Mouse (Mus musculus): ENCODE data around the gene Actn4. TPM values are rescaled to one million over a fixed set of nuclear protein-coding genes. Genes with fewer than 3 reads are reported as not detected.
"Not testable (repeated sequence)": the region's sequence is repeated elsewhere in the genome, so short reads cannot be mapped to it uniquely, and the experiment has no call there.

The Actn4 gene
- polyA plus RNA-seq, 1 experiment = 243 TPM

GRCm38 (mm10) chr7:28870901-28871664, 91.1 kb downstream of the Actn4 start:
- no peaks in the 10 kb centered on the region for H3K36me3 ChIP-seq (ENCODE audit: control insufficient read depth, insufficient read depth, low read length)
- H3K27me3 ChIP-seq (ENCODE audit: control insufficient read depth, insufficient read depth, low read length) = no peaks in the 10 kb centered on the region
- H3K4me1 ChIP-seq (replicated peaks; ENCODE audit: control insufficient read depth, insufficient read depth, low read length) = peaks cover 16% of the 10 kb centered on the region
- H3K4me3 ChIP-seq (ENCODE audit: control insufficient read depth, insufficient read depth, low read length) = no peak overlapping the region
- no peak overlapping the region for H3K27ac ChIP-seq (ENCODE audit: control insufficient read depth, insufficient read depth, low read length)
- WGBS = 91% methylated on average over 24 of the region's 24 CpGs
- no peak for DNase-seq
- TF ChIP-seq CTCF (IDR thresholded peaks at IDR 0.05; ENCODE audit: borderline replicate concordance, control insufficient read depth, extremely low read depth, insufficient read depth, low read length, poor library complexity) (no peak), POLR2A (IDR thresholded peaks at IDR 0.05; ENCODE audit: control insufficient read depth, extremely low read depth, insufficient read depth, low read length, poor library complexity) (no peak)

- 19% methylated on average over 23 of the region's 23 CpGs for WGBS
- Histone ChIP-seq H3K4me1 (replicated peaks; ENCODE audit: control insufficient read depth, insufficient read depth, low read length) (peaks cover 37% of the 10 kb centered on the region), H3K4me3 (ENCODE audit: control insufficient read depth, insufficient read depth, low read length) (peak overlapping the region; percentile 13; the same call in 1 of the 2 replicates)
- H3K36me3 ChIP-seq (ENCODE audit: control insufficient read depth, insufficient read depth, low read length); H3K27ac ChIP-seq (ENCODE audit: control insufficient read depth, insufficient read depth, low read length); H3K27me3 ChIP-seq (ENCODE audit: control insufficient read depth, insufficient read depth, low read length): not testable (repeated sequence)
- DNase-seq = peak; percentile 80
- TF ChIP-seq CTCF (IDR thresholded peaks at IDR 0.05; ENCODE audit: borderline replicate concordance, control insufficient read depth, extremely low read depth, insufficient read depth, low read length, poor library complexity) = peak; percentile 99
Observed at GRCm38 (mm10) chr7:28867508-28868340, 94.4 kb downstream of the Actn4 start.

GRCm38 (mm10) chr7:28866769-28867507, 95.2 kb downstream of the Actn4 start:
- no peaks in the 10 kb centered on the region for H3K27me3 ChIP-seq (ENCODE audit: control insufficient read depth, insufficient read depth, low read length)
- no peak for DNase-seq
- H3K27ac ChIP-seq (ENCODE audit: control insufficient read depth, insufficient read depth, low read length) = peak overlapping the region; percentile 89
- TF ChIP-seq CTCF (IDR thresholded peaks at IDR 0.05; ENCODE audit: borderline replicate concordance, control insufficient read depth, extremely low read depth, insufficient read depth, low read length, poor library complexity) (no peak), POLR2A (IDR thresholded peaks at IDR 0.05; ENCODE audit: control insufficient read depth, extremely low read depth, insufficient read depth, low read length, poor library complexity) (no peak)
- H3K4me1 ChIP-seq (replicated peaks; ENCODE audit: control insufficient read depth, insufficient read depth, low read length) = peaks cover 37% of the 10 kb centered on the region
- 95% methylated on average over 28 of the region's 28 CpGs for WGBS
- H3K36me3 ChIP-seq (ENCODE audit: control insufficient read depth, insufficient read depth, low read length) = no peaks in the 10 kb centered on the region
- no peak overlapping the region for H3K4me3 ChIP-seq (ENCODE audit: control insufficient read depth, insufficient read depth, low read length)

GRCm38 (mm10) chr7:28865481-28866300, 96.4 kb downstream of the Actn4 start:
- peak; percentile 99 for DNase-seq

GRCm38 (mm10) chr7:28864288-28864750, 97.8 kb downstream of the Actn4 start:
- WGBS = 87% methylated on average over 9 of the region's 9 CpGs
- Histone ChIP-seq H3K4me3 (ENCODE audit: control insufficient read depth, insufficient read depth, low read length) (no peak overlapping the region), H3K27ac (ENCODE audit: control insufficient read depth, insufficient read depth, low read length) (no peak overlapping the region), H3K4me1 (replicated peaks; ENCODE audit: control insufficient read depth, insufficient read depth, low read length) (peaks cover 37% of the 10 kb centered on the region), H3K36me3 (ENCODE audit: control insufficient read depth, insufficient read depth, low read length) (no peaks in the 10 kb centered on the region), H3K27me3 (ENCODE audit: control insufficient read depth, insufficient read depth, low read length) (no peaks in the 10 kb centered on the region)
- DNase-seq = no peak
- TF ChIP-seq POLR2A (IDR thresholded peaks at IDR 0.05; ENCODE audit: control insufficient read depth, extremely low read depth, insufficient read depth, low read length, poor library complexity) (no peak), CTCF (IDR thresholded peaks at IDR 0.05; ENCODE audit: borderline replicate concordance, control insufficient read depth, extremely low read depth, insufficient read depth, low read length, poor library complexity) (no peak)

More at GRCm38 (mm10) chr7:28865481-28866300, 96.4 kb downstream of the Actn4 start:
- H3K27me3 ChIP-seq (ENCODE audit: control insufficient read depth, insufficient read depth, low read length) = no peaks in the 10 kb centered on the region
- H3K4me3 ChIP-seq (ENCODE audit: control insufficient read depth, insufficient read depth, low read length) = peak overlapping the region; percentile 30
- 18% methylated on average over 33 of the region's 33 CpGs for WGBS
- peak overlapping the region; percentile 89 for H3K27ac ChIP-seq (ENCODE audit: control insufficient read depth, insufficient read depth, low read length)
- H3K36me3 ChIP-seq (ENCODE audit: control insufficient read depth, insufficient read depth, low read length) = no peaks in the 10 kb centered on the region
- TF ChIP-seq POLR2A (IDR thresholded peaks at IDR 0.05; ENCODE audit: control insufficient read depth, extremely low read depth, insufficient read depth, low read length, poor library complexity) (peak; percentile 89), CTCF (IDR thresholded peaks at IDR 0.05; ENCODE audit: borderline replicate concordance, control insufficient read depth, extremely low read depth, insufficient read depth, low read length, poor library complexity) (peak; percentile 72; the same call in 1 of the 2 replicates)
- H3K4me1 ChIP-seq (replicated peaks; ENCODE audit: control insufficient read depth, insufficient read depth, low read length) = peaks cover 37% of the 10 kb centered on the region
